Mouse (Mus musculus): ENCODE measurements at regions not wholly inside any gene's neighbourhood (a gene's known extent, or its start where the extent isn't known, plus 50 kb on each side); places are given as distances from the start of the nearest gene placed in this dataset.

GRCm38 (mm10) chr4:125203521-125203920 lies 75.9 kb upstream of the Zc3h12a start:
- no peak for DNase-seq (ENCODE audit: low read depth, low spot score)

GRCm38 (mm10) chr4:125201638-125202325 lies 74.1 kb upstream of the Zc3h12a start:
- no peak for DNase-seq (ENCODE audit: low read depth, low spot score)

- DNase-seq (ENCODE audit: low read depth, low spot score) = no peak
Measured at GRCm38 (mm10) chr4:125200762-125201161, 73.1 kb upstream of the Zc3h12a start.

- DNase-seq (ENCODE audit: low read depth, low spot score) = no peak
Measured at GRCm38 (mm10) chr4:125199281-125199680, 71.6 kb upstream of the Zc3h12a start.

- no peak for DNase-seq (ENCODE audit: low read depth, low spot score)
Measured at GRCm38 (mm10) chr4:125195901-125196435, 68.3 kb upstream of the Zc3h12a start.

- no peak for DNase-seq (ENCODE audit: low read depth, low spot score)
Measured at GRCm38 (mm10) chr4:125194722-125195380, 67.2 kb upstream of the Zc3h12a start.

GRCm38 (mm10) chr4:125194298-125194697 lies 66.7 kb upstream of the Zc3h12a start:
- DNase-seq (ENCODE audit: low read depth, low spot score) = no peak

GRCm38 (mm10) chr4:125191680-125192079 lies 64.0 kb upstream of the Zc3h12a start:
- DNase-seq (ENCODE audit: low read depth, low spot score) = no peak

- no peak for DNase-seq (ENCODE audit: low read depth, low spot score)
Measured at GRCm38 (mm10) chr4:125191010-125191409, 63.4 kb upstream of the Zc3h12a start.

GRCm38 (mm10) chr4:125189971-125190370 lies 62.3 kb upstream of the Zc3h12a start:
- DNase-seq (ENCODE audit: low read depth, low spot score) = no peak

- no peak for DNase-seq (ENCODE audit: low read depth, low spot score)
Measured at GRCm38 (mm10) chr4:125186246-125186645, 58.6 kb upstream of the Zc3h12a start.

GRCm38 (mm10) chr4:125185076-125185475 lies 57.4 kb upstream of the Zc3h12a start:
- no peak for DNase-seq (ENCODE audit: low read depth, low spot score)

- no peak for DNase-seq (ENCODE audit: low read depth, low spot score)
Measured at GRCm38 (mm10) chr4:125180947-125181346, 53.3 kb upstream of the Zc3h12a start.

- no peak for DNase-seq (ENCODE audit: low read depth, low spot score)
Measured at GRCm38 (mm10) chr4:125178552-125178951, 50.9 kb upstream of the Zc3h12a start.

- no peak for DNase-seq (ENCODE audit: low read depth, low spot score)
Measured at GRCm38 (mm10) chr4:125177666-125178065, 50.0 kb upstream of the Zc3h12a start.

Measured in c-Kit-negative CD71-positive TER-119-positive erythroid progenitor cells, embryonic 14.5 days (primary cell).